Mouse (Mus musculus) testis, adult 2 months (tissue): ENCODE measurements around the gene Kat6b. TPM values are rescaled to one million over a fixed set of nuclear protein-coding genes. Genes with fewer than 3 reads are reported as not detected.

Experiments
- H3K27ac ChIP-seq: fragments of 200-500 bp; 2 replicates; pipeline ENCODE4 v1.5.1; 2012; ENCODE audit warnings: low read depth, low read length; ENCODE audit not compliant: control insufficient read depth, insufficient read depth
- H3K27me3 ChIP-seq: fragments of 200-500 bp; 2 replicates; pipeline ENCODE4 v1.6.1; 2012; ENCODE audit warnings: mild to moderate bottlenecking, low read length, moderate library complexity; ENCODE audit not compliant: control insufficient read depth, insufficient read depth
- H3K36me3 ChIP-seq: fragments of 200-500 bp; 2 replicates; pipeline ENCODE4 v1.6.1; 2012; ENCODE audit warnings: mild to moderate bottlenecking, low read length; ENCODE audit not compliant: control insufficient read depth, insufficient read depth
- H3K4me1 ChIP-seq: fragments of 200-500 bp; 2 replicates; pipeline ENCODE4 v1.6.1; 2012; ENCODE audit warnings: low read length; ENCODE audit not compliant: control insufficient read depth, insufficient read depth
- H3K4me3 ChIP-seq: fragments of 200-500 bp; 2 replicates; pipeline ENCODE4 v1.5.1; 2012; ENCODE audit warnings: low read depth, mild to moderate bottlenecking, low read length, moderate library complexity, mixed read lengths; ENCODE audit not compliant: control insufficient read depth
- CTCF ChIP-seq: fragments of 200-500 bp; IDR thresholded peaks from 2 replicates; pipeline ENCODE4 v1.5.1; 2012; ENCODE audit warnings: low read depth, mild to moderate bottlenecking, inconsistent platforms, low read length, moderate library complexity; ENCODE audit not compliant: control insufficient read depth, insufficient read depth, insufficient replicate concordance
- POLR2A ChIP-seq: fragments of 200-500 bp; IDR thresholded peaks from 2 replicates; pipeline ENCODE4 v1.6.1; 2012; ENCODE audit warnings: low read depth, mild to moderate bottlenecking, inconsistent platforms, low read length, moderate library complexity; ENCODE audit not compliant: control insufficient read depth
- polyA plus RNA-seq: library from polyadenylated mRNA; depleted of rRNA; stranded (reverse); fragments of >200 nt; gene quantifications from 2 replicates; pipeline ENCODE4 v1.2.3, GENCODE M21; 2012

The Kat6b gene
- polyA plus RNA-seq, 1 experiment, result 7.6 TPM

DNA sequence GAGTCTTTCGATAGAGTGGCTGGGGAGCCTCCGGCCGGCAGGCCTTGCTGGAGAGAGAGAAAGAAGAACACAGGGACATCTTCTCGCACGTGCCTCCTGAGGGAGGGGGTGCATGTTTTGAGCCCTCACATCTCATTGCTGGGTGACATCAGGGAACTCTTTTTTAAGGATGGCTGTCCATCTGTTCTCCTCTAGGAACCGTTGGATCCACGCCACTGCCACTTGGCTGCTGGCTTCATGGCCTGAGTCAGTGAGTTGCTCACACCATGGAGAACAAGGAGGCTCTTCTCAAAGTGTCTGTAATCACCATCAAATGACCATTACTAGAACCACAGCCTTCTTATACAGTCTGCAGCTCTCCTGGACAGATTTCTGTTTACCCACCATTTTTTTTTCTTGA, 108.4 kb downstream of the Kat6b start:
- Histone ChIP-seq H3K4me1 (peaks cover under 1% of the 10 kb centered on the region; the same call in 1 of the 2 replicates), H3K36me3 (no peaks in the 10 kb centered on the region), H3K4me3 (no peak overlapping the region), H3K27me3 (no peaks in the 10 kb centered on the region), H3K27ac (no peak overlapping the region)
- TF ChIP-seq POLR2A (no peak), CTCF (no peak)

DNA sequence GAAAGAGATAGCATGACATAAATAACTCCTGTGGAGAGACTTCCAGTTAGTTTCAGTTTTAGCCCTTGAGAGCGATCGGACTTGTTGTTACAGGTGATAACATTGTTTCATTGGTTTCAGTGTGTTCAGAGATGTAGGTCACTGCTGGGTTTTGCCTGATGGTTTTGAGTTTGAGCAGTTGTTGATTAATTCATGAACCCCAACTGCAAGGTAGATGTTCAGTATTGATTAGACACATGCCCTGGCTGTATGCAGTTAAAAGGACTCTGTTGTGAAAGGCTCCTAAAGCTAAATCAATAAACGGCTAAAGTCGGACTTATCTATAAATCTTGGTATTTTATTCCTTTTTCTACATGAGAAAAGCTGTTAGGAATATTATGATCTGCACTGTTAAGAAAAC, 109.0 kb downstream of the Kat6b start:
- no peak for TF ChIP-seq CTCF
- TF ChIP-seq POLR2A, result no peak
- Histone ChIP-seq H3K4me1 (no peaks in the 10 kb centered on the region), H3K27me3 (no peaks in the 10 kb centered on the region), H3K27ac (no peak overlapping the region), H3K36me3 (no peaks in the 10 kb centered on the region), H3K4me3 (no peak overlapping the region)

DNA sequence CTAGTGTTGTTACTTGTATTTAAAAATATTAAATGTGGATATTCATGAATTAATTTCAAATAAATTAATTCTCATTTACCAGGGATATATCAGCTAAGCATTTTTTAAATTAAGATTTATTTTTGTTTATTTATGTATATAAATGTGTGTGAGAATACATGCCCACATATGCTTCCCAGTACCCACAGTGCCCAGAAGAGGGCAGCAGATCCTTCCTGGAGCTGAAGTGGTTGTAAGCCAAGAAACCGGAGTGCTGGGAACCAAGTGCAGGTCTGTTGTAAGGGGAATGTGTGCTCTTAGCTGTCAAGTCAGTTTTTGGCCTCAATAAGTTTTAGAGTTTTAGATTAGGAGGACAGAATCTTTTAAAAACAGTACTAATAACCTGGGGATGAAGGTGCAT, 110.9 kb downstream of the Kat6b start:
- TF ChIP-seq POLR2A, result no peak
- 0 out of 2 replicates have a peak, but pooled peaks have one; percentile 14 for TF ChIP-seq CTCF
- Histone ChIP-seq H3K27ac (no peak overlapping the region), H3K4me1 (no peaks in the 10 kb centered on the region), H3K27me3 (no peaks in the 10 kb centered on the region), H3K4me3 (no peak overlapping the region), H3K36me3 (no peaks in the 10 kb centered on the region)

- TF ChIP-seq POLR2A (no peak), CTCF (no peak)
- H3K36me3 ChIP-seq, result no peaks in the 10 kb centered on the region
- no peak overlapping the region for H3K27ac ChIP-seq
- H3K4me3 ChIP-seq, result no peak overlapping the region
- H3K27me3 ChIP-seq, result no peaks in the 10 kb centered on the region
- no peaks in the 10 kb centered on the region for H3K4me1 ChIP-seq
These were observed 111.9 kb downstream of the Kat6b start for GRCm38 (mm10) chr14:21592985-21593750.

- no peak overlapping the region for H3K4me3 ChIP-seq
- TF ChIP-seq CTCF, result no peak
- H3K27me3 ChIP-seq, result no peaks in the 10 kb centered on the region
- H3K4me1 ChIP-seq, result 0 out of 2 replicates have a peak, but pooled peaks cover 2% of the 10 kb centered on the region
- no peak overlapping the region for H3K27ac ChIP-seq
- H3K36me3 ChIP-seq, result no peaks in the 10 kb centered on the region
These were observed 118.4 kb downstream of the Kat6b start for GRCm38 (mm10) chr14:21599446-21600173.

DNA sequence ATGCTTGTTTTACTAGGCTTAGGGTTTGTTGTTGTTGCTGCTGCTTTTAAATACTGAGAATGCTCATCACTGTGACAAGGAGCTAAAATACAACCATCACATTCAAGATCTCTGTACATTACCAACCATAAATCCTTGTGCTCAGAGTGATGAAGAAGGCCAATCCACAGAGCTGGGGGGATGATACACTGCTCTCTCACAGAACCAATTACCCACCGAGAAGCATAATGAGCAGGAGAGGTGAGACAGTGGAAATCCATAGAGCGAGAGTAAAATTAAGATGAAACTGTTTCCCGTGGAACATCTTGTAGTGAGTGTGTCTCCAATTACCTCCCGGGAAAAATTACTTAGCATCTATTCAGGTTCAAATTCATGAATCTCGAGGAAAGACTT, 118.9 kb downstream of the Kat6b start:
- H3K27ac ChIP-seq, result no peak overlapping the region
- TF ChIP-seq CTCF, result no peak
- no peak for TF ChIP-seq POLR2A
- no peaks in the 10 kb centered on the region for H3K27me3 ChIP-seq
- no peak overlapping the region for H3K4me3 ChIP-seq
- 0 out of 2 replicates have a peak, but pooled peaks cover 2% of the 10 kb centered on the region for H3K4me1 ChIP-seq
- no peaks in the 10 kb centered on the region for H3K36me3 ChIP-seq

GRCm38 (mm10) chr14:21600628-21601027, 119.4 kb downstream of the Kat6b start:
- no peak overlapping the region for H3K4me3 ChIP-seq
- H3K27ac ChIP-seq, result no peak overlapping the region
- no peaks in the 10 kb centered on the region for H3K36me3 ChIP-seq
- H3K27me3 ChIP-seq, result no peaks in the 10 kb centered on the region
- H3K4me1 ChIP-seq, result 0 out of 2 replicates have a peak, but pooled peaks cover 2% of the 10 kb centered on the region
- TF ChIP-seq POLR2A, result no peak
- TF ChIP-seq CTCF, result no peak

DNA sequence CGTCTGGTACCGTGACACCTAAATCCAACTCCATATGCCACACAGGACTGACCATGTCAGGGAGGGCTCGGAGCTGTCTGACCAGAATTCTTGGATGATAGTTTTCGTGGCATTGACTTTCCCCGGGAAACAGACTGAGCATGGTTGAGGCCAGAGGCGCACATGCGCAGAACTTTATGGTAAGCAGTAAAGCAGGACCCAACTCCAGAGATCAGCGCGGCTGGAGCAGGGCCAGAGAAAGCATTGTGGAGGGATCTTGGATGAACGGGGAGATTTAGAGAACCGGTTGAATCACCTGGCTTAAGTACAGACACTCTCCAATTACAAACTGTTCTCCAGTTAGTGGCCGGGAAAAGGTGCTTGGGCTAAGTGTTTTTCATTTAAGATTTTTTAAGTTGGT, 120.9 kb downstream of the Kat6b start:
- no peaks in the 10 kb centered on the region for H3K36me3 ChIP-seq
- H3K27ac ChIP-seq, result no peak overlapping the region
- H3K27me3 ChIP-seq, result no peaks in the 10 kb centered on the region
- 0 out of 2 replicates have a peak, but pooled peaks cover 2% of the 10 kb centered on the region for H3K4me1 ChIP-seq
- TF ChIP-seq POLR2A (no peak), CTCF (no peak)
- no peak overlapping the region; the same call in 1 of the 2 replicates for H3K4me3 ChIP-seq
